Mouse (Mus musculus): ENCODE data around the gene Elp1. TPM values are rescaled to one million over a fixed set of nuclear protein-coding genes. Genes with fewer than 3 reads are reported as not detected.
A peak's percentile ranks its signal among the peaks of the same experiment; 100 is the strongest.

Gene Elp1
- polyA plus RNA-seq, 1 experiment from 2014 or later, result 64.0 TPM

DNA sequence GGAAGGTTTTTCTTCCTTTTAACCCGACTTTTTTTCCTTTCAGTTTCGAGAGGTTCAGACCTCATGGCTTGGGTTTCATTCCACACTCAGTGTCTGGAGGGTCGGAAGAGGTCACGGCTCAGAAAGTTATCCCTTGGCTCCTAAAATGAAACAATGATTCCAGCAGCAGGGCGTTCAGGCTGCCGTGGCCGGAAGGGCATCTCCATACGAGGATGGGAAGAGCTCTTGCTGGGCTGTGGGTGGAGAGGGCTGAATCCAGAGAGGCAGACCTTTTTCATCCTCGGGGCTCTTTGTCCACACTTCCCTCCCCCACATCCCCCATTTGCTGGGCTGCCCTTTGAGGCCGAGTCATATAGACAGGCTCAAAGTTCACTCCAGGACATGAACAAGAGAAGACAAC, 99.9 kb downstream of the Elp1 start:
- no peaks in the 10 kb centered on the region for H3K9me3 ChIP-seq (replicated peaks; ENCODE audit: control insufficient read depth, low read length, poor library complexity, severe bottlenecking)
- no peaks in the 10 kb centered on the region; the same call in 1 of the 2 replicates for H3K4me1 ChIP-seq (ENCODE audit: control insufficient read depth, insufficient read depth, low read length)
- no peak overlapping the region for H3K9ac ChIP-seq (ENCODE audit: low read depth, low read length)
- H3K27ac ChIP-seq (ENCODE audit: low read length), result no peak overlapping the region
- no peaks in the 10 kb centered on the region for H3K27me3 ChIP-seq (ENCODE audit: control insufficient read depth, insufficient read depth, low read depth, low read length)
- no peaks in the 10 kb centered on the region for H3K36me3 ChIP-seq (ENCODE audit: control insufficient read depth, insufficient read depth, low read length)
- WGBS, result 2% methylated on average over 10 of the region's 10 CpGs
- no peak for ATAC-seq
- 0 out of 2 replicates have a peak overlapping the region, but pooled peaks have one; percentile 15 for H3K4me2 ChIP-seq (ENCODE audit: low read length)
- H3K4me3 ChIP-seq (ENCODE audit: low read depth, low read length), result no peak overlapping the region

Other genes starting within 250 kb of the Elp1 start
- not detected in 2 replicates for gene Gm26657, start 62.3 kb downstream of the Elp1 start, polyA plus RNA-seq (2015; fragmentation: Nextera tagmentation; extraction: Ambion mirVana)
- gene Actl7b, start 60.9 kb downstream of the Elp1 start, polyA plus RNA-seq (2015; fragmentation: Nextera tagmentation; extraction: Ambion mirVana), result not detected in 2 replicates
- not detected in 2 replicates for gene Actl7a, start 58.9 kb downstream of the Elp1 start, polyA plus RNA-seq (2015; fragmentation: Nextera tagmentation; extraction: Ambion mirVana)
- gene Fam206a, start within 50 bp of the Elp1 start, polyA plus RNA-seq (2015; fragmentation: Nextera tagmentation; extraction: Ambion mirVana), result 14.0 and 16.0 TPM in 2 replicates
- gene Ctnnal1, start 62.9 kb upstream of the Elp1 start, polyA plus RNA-seq (2015; fragmentation: Nextera tagmentation; extraction: Ambion mirVana), result 12.7 and 14.5 TPM in 2 replicates
- 7.6 and 9.3 TPM in 2 replicates for gene Tmem245, start 145.1 kb upstream of the Elp1 start, polyA plus RNA-seq (2015; fragmentation: Nextera tagmentation; extraction: Ambion mirVana)
- gene Frrs1l, start 188.1 kb upstream of the Elp1 start, polyA plus RNA-seq (2015; fragmentation: Nextera tagmentation; extraction: Ambion mirVana), result 23.2 and 23.8 TPM in 2 replicates

All from midbrain, embryonic 16.5 days (tissue).